Mouse (Mus musculus): ENCODE data around the gene Dot1l. TPM values are rescaled to one million over a fixed set of nuclear protein-coding genes. Genes with fewer than 3 reads are reported as not detected.

Dot1l gene
- polyA plus RNA-seq, 1 experiment from 2014 or later, result 21.6 TPM

- Histone ChIP-seq H3K9me3 (no peaks in the 10 kb centered on the region), H3K4me1 (replicated peaks) (peaks cover 25% of the 10 kb centered on the region), H3K9ac (no peak overlapping the region), H3K36me3 (peaks cover 24% of the 10 kb centered on the region), H3K27ac (replicated peaks) (no peak overlapping the region), H3K27me3 (peaks cover 13% of the 10 kb centered on the region), H3K4me3 (no peak overlapping the region), H3K4me2 (no peak overlapping the region)
- no peak for ATAC-seq (ENCODE audit: low FRiP score, low read depth)
- WGBS, result 60% methylated on average over 1 of the region's 1 CpGs
Measured at GRCm38 (mm10) chr10:80829359-80830278, 74.6 kb downstream of the Dot1l start.

GRCm38 (mm10) chr10:80831136-80831535 is 76.1 kb downstream of the Dot1l start:
- Histone ChIP-seq H3K4me2 (no peak overlapping the region), H3K9ac (no peak overlapping the region), H3K4me3 (no peak overlapping the region), H3K27me3 (peaks cover 22% of the 10 kb centered on the region), H3K36me3 (peaks cover 24% of the 10 kb centered on the region), H3K9me3 (no peaks in the 10 kb centered on the region), H3K4me1 (replicated peaks) (peaks cover 34% of the 10 kb centered on the region), H3K27ac (replicated peaks) (no peak overlapping the region)
- no peak for ATAC-seq (ENCODE audit: low FRiP score, low read depth)
- 6% methylated on average over 9 of the region's 9 CpGs for WGBS

GRCm38 (mm10) chr10:80832818-80833217 is 77.8 kb downstream of the Dot1l start:
- ATAC-seq (ENCODE audit: low FRiP score, low read depth), result no peak
- Histone ChIP-seq H3K4me3 (no peak overlapping the region), H3K36me3 (peaks cover 24% of the 10 kb centered on the region), H3K4me2 (no peak overlapping the region), H3K9ac (no peak overlapping the region), H3K27me3 (peaks cover 22% of the 10 kb centered on the region), H3K27ac (replicated peaks) (no peak overlapping the region), H3K4me1 (replicated peaks) (peaks cover 29% of the 10 kb centered on the region), H3K9me3 (no peaks in the 10 kb centered on the region)
- WGBS, result 39% methylated on average over 7 of the region's 7 CpGs

GRCm38 (mm10) chr10:80835617-80836016 is 80.6 kb downstream of the Dot1l start:
- Histone ChIP-seq H3K9ac (no peak overlapping the region), H3K36me3 (peaks cover 8% of the 10 kb centered on the region), H3K4me3 (no peak overlapping the region), H3K9me3 (no peaks in the 10 kb centered on the region), H3K4me2 (peak overlapping the region; percentile 24), H3K27ac (replicated peaks) (no peak overlapping the region), H3K4me1 (replicated peaks) (peaks cover 14% of the 10 kb centered on the region; the same call in 1 of the 2 replicates), H3K27me3 (peaks cover 22% of the 10 kb centered on the region)
- WGBS, result 43% methylated on average over 30 of the region's 30 CpGs
- peak; percentile 31; the same call in 1 of the 2 replicates for ATAC-seq (ENCODE audit: low FRiP score, low read depth)

- 40% methylated on average over 7 of the region's 7 CpGs for WGBS
- peaks cover 5% of the 10 kb centered on the region; the same call in 1 of the 2 replicates for H3K36me3 ChIP-seq
- peaks cover 22% of the 10 kb centered on the region for H3K27me3 ChIP-seq
- H3K9ac ChIP-seq, result no peak overlapping the region
- H3K4me2 ChIP-seq, result no peak overlapping the region
- H3K27ac ChIP-seq (replicated peaks), result no peak overlapping the region
- H3K4me1 ChIP-seq (replicated peaks), result peaks cover 9% of the 10 kb centered on the region; the same call in 1 of the 2 replicates
- H3K4me3 ChIP-seq, result no peak overlapping the region
- H3K9me3 ChIP-seq, result no peaks in the 10 kb centered on the region
- no peak for ATAC-seq (ENCODE audit: low FRiP score, low read depth)
Measured at GRCm38 (mm10) chr10:80836949-80837379, 82.0 kb downstream of the Dot1l start.

- H3K36me3 ChIP-seq, result peaks cover 5% of the 10 kb centered on the region; the same call in 1 of the 2 replicates
- no peak overlapping the region for H3K4me2 ChIP-seq
- H3K4me1 ChIP-seq (replicated peaks), result peaks cover 9% of the 10 kb centered on the region; the same call in 1 of the 2 replicates
- H3K4me3 ChIP-seq, result no peak overlapping the region
- H3K9ac ChIP-seq, result no peak overlapping the region
- H3K27me3 ChIP-seq, result peaks cover 24% of the 10 kb centered on the region
- no peak overlapping the region for H3K27ac ChIP-seq (replicated peaks)
- no peaks in the 10 kb centered on the region for H3K9me3 ChIP-seq
- WGBS, result 20% methylated on average over 2 of the region's 2 CpGs
- ATAC-seq (ENCODE audit: low FRiP score, low read depth), result no peak
Measured at GRCm38 (mm10) chr10:80837827-80838226, 82.8 kb downstream of the Dot1l start.

GRCm38 (mm10) chr10:80838346-80838912 is 83.4 kb downstream of the Dot1l start:
- Histone ChIP-seq H3K4me2 (no peak overlapping the region), H3K9me3 (no peaks in the 10 kb centered on the region), H3K4me3 (no peak overlapping the region), H3K27me3 (peaks cover 28% of the 10 kb centered on the region), H3K36me3 (peaks cover 5% of the 10 kb centered on the region; the same call in 1 of the 2 replicates), H3K4me1 (replicated peaks) (peaks cover 14% of the 10 kb centered on the region), H3K9ac (no peak overlapping the region), H3K27ac (replicated peaks) (no peak overlapping the region)
- ATAC-seq (ENCODE audit: low FRiP score, low read depth), result no peak
- WGBS, result 75% methylated on average over 2 of the region's 2 CpGs

- Histone ChIP-seq H3K36me3 (no peaks in the 10 kb centered on the region; the same call in 1 of the 2 replicates), H3K4me2 (no peak overlapping the region), H3K9me3 (no peaks in the 10 kb centered on the region), H3K4me1 (replicated peaks) (peaks cover 26% of the 10 kb centered on the region), H3K27me3 (peaks cover 21% of the 10 kb centered on the region), H3K9ac (no peak overlapping the region), H3K27ac (replicated peaks) (no peak overlapping the region), H3K4me3 (no peak overlapping the region)
- ATAC-seq (ENCODE audit: low FRiP score, low read depth), result no peak
- 53% methylated on average over 6 of the region's 6 CpGs for WGBS
Measured at GRCm38 (mm10) chr10:80839848-80840247, 84.8 kb downstream of the Dot1l start.

- Histone ChIP-seq H3K27me3 (peaks cover 22% of the 10 kb centered on the region), H3K4me1 (replicated peaks) (peaks cover 16% of the 10 kb centered on the region), H3K4me3 (no peak overlapping the region), H3K4me2 (no peak overlapping the region), H3K36me3 (no peaks in the 10 kb centered on the region), H3K9ac (no peak overlapping the region), H3K27ac (replicated peaks) (no peak overlapping the region), H3K9me3 (no peaks in the 10 kb centered on the region)
- WGBS, result 61% methylated on average over 2 of the region's 2 CpGs
- no peak for ATAC-seq (ENCODE audit: low FRiP score, low read depth)
Measured at GRCm38 (mm10) chr10:80841685-80842084, 86.7 kb downstream of the Dot1l start.

- H3K36me3 ChIP-seq, result no peaks in the 10 kb centered on the region
- no peak overlapping the region for H3K27ac ChIP-seq (replicated peaks)
- H3K9ac ChIP-seq, result no peak overlapping the region
- ATAC-seq (ENCODE audit: low FRiP score, low read depth), result no peak
- peak overlapping the region; percentile 85; the same call in 1 of the 2 replicates for H3K4me2 ChIP-seq
- no peaks in the 10 kb centered on the region for H3K9me3 ChIP-seq
- 85% methylated on average over 15 of the region's 15 CpGs for WGBS
- H3K4me3 ChIP-seq, result no peak overlapping the region
- peaks cover 16% of the 10 kb centered on the region for H3K4me1 ChIP-seq (replicated peaks)
- peaks cover 22% of the 10 kb centered on the region for H3K27me3 ChIP-seq
Measured at GRCm38 (mm10) chr10:80842334-80842733, 87.3 kb downstream of the Dot1l start.

- no peaks in the 10 kb centered on the region for H3K9me3 ChIP-seq
- peaks cover 16% of the 10 kb centered on the region for H3K4me1 ChIP-seq (replicated peaks)
- H3K4me3 ChIP-seq, result peak overlapping the region; percentile 66
- WGBS, result 8% methylated on average over 32 of the region's 32 CpGs
- no peaks in the 10 kb centered on the region for H3K36me3 ChIP-seq
- peak overlapping the region; percentile 85 for H3K4me2 ChIP-seq
- H3K27ac ChIP-seq (replicated peaks), result peak overlapping the region; percentile 17; the same call in 1 of the 2 replicates
- ATAC-seq (ENCODE audit: low FRiP score, low read depth), result peak; percentile 36
- peak overlapping the region; percentile 74 for H3K9ac ChIP-seq
- peaks cover 22% of the 10 kb centered on the region for H3K27me3 ChIP-seq
Measured at GRCm38 (mm10) chr10:80843087-80843930, 88.3 kb downstream of the Dot1l start.

Data from hindbrain, embryonic 15.5 days (tissue).